Mouse (Mus musculus): Measurements from ENCODE around the gene Myh1.

Myh1 gene

DNA sequence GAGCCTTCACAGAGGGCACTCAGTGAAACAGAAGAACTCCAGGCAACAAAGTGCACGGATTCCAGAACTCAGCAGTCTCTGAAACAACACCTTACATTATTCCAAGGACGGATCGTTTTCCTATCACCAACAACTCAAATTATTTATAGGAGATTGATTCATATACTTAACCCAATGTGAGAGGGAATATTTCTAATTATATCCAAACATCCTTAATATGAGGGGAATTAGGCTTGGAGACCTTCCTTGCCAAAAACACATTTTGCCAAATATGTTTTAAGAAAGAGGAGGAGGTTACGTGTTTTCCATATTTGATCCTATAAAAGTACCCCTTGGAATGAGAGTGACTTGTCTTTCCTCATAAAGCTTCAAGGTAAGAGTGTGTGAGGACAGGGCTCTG is at the start of gene Myh1:
Myh1 (plus strand) TSS at position 301 of the 400 bp plus-strand sequence.
- DNase-seq: no peak

DNA sequence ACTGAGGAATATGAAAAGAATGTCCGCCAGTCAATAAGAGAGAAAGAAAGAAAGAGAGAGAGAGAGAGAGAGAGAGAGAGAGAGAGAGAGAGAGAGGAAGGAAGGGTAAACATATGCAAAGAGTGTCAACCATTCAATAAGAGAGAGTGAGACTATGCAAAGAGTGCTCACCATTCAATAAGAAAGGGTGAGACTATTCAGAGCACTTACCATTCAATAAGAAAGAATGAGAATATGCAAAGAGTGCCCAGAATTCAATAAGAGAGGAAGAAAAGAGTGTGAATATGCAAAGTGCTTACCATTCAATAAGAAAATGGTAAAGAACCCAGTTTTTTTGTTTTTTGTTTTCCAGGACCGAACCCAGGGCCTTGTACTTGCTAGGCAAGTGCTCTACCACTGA is 49.6 kb upstream of the Myh1 start:
- no peak for DNase-seq

DNA sequence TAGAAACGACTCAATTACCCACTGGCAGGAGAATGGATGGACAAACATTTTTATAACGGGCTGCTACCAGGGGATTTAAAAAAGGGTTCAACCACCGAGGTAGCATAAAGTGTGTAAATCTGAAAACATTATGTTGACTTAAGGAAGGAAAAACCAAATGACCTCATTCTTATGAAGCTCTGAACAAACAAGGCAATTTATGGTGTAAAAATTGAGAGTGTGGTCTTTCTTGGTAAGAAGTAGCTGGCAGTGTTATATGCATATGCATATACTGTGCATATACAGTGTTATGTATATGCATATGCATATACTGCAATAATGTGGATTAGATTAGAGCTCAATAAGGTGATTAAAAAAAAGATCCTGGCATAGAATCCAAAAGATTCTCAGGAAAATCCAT is 48.7 kb upstream of the Myh1 start:
- no peak for DNase-seq

DNA sequence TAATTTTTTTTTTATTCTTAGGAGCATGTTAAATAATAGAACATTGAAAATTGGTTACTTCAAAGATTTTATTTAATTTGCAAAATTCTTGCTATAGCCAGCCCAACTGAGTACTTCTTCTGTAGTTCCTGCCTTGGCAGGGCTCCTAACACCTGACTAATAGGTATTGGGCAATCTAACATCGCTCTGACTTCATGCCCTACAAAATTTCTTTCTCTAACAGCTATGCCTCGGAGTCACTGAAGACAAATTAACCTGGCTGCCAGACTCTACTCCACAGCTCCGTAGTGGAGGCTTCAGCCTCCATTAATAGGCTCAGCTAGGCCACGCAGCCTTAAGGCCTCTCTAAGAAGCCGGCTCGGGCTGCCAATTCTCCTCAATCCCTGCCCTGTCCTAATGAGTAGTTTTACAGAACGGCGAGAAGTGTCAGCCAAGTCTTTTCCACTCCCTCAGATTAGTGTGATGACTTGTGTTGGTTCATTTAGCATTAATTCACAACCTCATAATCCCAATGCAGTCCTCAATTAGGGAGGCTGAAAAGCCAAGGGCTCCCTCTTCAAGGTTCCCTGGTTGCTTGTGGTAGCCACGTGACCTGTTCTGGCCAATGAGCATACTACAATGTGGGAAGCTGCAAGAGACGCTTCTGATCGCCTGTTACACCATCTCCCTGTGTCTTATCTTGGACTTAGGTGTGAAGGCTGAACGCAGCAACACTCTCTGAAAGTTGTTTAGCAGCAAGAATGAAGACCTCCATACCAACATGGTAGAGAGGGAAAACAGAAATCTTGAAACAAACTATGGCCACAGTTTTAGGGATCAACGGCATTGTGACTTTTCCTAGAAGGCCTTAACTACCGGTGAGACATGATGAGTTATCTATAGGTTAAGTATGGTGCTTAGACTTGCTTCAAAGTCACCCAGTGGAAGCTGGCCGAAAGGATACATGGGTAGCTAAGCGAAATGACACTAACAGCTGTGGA is 47.9 kb upstream of the Myh1 start:
- DNase-seq: no peak

DNA sequence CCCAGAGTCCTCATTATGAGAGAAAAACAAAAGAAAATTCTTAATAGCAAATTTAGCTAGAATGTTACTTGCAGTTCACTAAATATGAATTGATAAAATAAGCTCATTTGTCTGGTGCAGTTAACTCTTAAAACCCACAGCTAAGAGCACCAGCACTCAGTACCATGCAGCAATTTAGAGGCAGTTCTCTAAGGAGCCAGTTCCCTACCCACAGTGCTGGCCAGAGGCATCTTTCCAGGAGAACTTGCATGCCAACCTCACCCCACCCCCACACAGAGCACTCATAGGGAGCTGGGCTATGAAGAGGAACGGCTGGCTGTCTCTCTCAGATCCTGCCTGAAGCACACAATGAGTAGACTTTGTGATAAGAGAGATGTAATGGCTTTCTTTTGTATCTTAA is 46.7 kb upstream of the Myh1 start:
- DNase-seq: peak; percentile 2

DNA sequence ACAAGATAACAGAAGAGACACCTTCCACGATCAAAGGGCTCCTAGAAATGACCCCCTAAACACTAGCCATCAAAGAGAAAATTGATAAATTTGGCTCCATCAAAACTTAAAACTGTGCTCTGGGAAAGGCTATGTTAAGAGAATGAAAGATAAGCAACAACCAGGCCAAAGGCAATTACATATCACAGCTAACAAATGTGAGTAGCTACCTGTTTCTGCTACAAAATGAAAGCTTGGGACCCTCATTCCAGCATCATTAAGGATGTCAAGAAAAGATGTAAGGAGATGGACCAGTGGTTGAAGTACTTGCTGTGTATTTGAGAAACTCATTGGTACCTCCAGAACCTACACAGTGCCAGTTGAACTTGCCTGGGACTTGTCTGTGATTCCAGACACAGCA is 46.0 kb upstream of the Myh1 start:
- DNase-seq: no peak

DNA sequence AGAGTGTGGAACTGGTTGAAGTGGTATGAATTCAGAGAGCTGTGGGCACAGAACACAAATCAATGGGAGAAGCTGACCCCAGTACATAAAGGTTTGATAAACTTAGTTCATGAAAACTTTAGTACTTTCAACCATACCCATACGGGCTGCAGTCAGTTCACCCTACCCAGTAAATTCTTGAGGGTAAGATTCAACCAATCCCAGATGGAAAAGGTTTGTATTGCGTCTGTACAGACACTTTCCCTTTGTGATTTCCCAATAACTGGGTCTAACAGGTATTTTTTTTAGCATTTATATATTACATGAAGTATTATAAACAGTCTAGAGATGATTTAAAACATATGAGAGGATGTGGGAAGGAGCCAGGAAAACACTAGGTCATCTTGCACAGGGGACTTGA is 44.2 kb upstream of the Myh1 start:
- DNase-seq: no peak

DNA sequence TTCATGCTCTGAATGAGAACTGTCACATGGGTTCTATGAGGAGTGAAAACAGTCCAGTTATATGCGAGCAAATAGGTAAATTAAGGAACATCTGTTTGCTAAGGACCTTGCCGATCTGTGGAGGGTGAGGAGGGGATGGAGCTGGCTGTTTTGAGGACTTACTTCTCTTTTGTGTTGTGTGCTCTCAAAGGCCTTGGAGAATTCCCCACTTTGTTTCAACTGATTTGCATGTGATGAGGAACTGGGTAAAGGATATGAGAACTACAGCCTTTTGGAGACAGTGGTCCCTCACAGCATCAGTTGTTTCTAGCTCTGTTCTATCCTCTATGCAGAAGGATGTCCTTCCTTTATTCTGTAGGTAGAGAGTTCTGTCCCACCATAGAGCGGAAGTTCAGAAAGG is 39.7 kb upstream of the Myh1 start:
- no peak for DNase-seq

DNA sequence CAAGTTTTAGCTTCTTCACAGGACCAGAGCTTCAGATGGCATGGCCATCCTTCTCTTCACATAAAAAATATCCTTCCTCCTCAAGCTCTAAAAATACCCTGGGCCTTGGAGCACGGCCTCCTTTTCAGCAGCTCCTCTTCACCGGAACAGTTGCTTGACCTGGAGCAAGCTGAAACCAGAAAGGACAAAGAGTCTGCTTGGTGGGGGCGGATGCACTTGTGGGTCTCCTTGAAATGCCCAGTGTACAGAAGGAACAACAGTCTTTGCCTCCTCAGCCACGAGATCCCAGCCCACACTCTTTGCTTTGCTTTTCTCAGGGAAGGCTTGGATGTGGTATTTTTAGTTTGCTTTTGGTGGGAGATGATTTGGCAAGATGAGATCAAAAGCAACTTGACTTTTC is 36.2 kb upstream of the Myh1 start:
- DNase-seq: no peak

DNA sequence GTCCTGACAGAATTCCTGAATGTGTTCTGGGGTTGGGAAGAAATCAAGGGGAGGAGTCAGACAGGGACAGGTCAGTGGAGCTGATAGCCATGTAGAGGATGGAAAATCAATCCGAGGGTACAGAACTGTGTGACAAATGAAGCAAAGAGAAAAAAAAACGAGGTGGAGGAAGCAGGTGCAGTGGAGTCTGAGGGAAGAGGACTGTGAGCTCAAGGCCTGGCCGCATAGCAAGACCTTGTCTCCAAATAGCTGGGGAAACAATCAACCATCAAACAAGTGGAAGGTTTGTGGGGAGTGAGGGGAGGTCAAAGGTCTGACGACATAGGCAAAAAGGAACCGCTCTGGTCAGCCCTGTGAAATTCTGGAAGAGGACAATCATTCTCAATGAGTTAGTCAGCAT is 35.0 kb upstream of the Myh1 start:
- DNase-seq: no peak

DNA sequence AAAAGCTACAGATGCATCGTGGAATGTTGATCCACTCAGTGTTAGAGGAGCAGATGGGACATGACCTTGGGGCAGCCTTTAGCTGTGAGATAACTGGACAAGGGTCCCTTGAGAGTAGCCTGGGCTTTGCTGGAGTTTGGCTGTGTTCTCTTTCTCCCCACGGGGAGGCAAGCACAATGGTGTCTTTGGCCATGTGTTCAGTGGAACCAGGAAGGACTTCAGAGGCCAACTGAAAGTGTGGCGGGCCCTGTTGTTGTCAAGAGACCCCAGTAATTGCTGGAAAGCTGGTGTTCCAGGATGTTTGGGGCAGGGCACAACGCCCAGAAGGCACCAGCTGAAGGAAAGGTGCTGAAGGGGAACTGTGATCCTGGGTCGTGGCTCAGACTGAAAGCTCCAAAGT is 30.6 kb upstream of the Myh1 start:
- no peak for DNase-seq

DNA sequence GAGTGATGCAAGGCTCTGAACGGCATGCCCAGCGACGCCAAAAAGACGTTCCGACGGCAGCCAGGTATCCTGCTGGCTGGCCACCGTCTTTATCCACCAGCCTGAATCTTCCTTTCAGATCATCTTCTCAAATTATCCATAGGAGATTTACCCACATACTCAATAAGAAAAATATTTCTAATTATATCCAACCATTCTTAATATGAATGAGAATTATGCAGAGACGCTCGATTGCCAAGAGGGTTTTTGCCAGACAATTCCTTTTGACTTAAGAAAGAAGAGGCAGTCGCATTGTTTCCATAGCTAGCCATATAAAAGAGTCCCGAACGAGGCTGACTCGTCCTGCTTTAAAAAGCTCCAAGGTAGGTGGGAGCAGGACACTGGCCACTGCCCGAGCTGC is 29.1 kb upstream of the Myh1 start, which contains the start of gene Myh2:
Myh2 (plus strand) TSS at position 301 of the 400 bp plus-strand sequence.
- DNase-seq: no peak

DNA sequence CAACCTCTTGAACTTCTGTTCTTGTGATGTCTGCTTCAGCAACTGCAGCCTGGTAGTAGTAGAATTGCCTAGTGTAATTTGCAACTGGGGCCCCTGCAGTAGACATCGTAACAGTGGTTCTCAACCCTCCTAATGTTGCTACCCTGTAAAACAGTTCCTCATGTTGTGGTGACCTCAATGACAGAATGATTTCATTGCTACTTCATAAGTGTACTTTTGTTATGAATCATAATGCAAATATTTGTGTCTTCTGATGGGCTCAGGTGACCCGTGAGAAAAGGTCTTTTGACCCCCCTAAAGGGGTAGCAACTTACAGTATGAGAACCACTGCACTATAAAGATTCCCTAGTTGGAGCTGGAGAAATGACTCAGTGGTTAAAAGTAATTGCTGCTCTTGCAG is 27.4 kb upstream of the Myh1 start:
- DNase-seq: no peak

DNA sequence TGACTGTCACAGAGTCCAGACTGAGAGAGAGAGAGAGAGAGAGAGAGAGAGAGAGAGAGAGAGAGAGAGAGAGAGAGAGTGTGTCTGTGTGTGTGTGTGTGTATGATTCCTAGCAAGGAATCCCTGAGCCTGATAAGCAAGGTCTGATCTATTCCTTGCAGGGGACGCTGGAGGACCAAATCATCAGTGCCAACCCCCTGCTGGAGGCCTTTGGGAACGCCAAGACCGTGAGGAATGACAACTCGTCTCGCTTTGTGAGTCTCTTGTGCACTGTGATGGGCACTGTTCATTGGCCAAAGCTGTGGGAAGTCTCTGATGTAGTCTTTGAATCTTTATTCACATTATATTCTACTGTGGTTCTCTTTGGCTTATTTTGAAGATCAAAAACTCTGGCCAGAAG is 23.5 kb upstream of the Myh1 start:
- DNase-seq: no peak

DNA sequence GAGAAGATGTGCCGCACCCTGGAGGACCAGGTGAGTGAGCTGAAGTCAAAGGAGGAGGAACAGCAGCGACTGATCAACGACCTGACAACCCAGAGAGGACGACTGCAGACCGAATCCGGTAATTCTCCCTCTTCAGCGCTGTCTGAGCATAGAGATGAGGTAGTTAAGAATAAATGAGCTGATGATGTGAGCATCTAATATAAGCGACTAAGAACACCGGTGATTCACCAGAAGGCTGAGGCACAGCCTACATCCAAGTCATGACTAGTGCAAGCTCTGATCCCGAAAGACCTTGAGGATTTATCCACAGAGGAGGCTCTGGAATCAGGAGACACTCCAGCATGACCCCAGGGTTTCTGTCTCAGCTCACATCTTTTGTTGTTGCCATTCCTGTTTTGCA is 9.5 kb upstream of the Myh1 start:
- DNase-seq: no peak

DNA sequence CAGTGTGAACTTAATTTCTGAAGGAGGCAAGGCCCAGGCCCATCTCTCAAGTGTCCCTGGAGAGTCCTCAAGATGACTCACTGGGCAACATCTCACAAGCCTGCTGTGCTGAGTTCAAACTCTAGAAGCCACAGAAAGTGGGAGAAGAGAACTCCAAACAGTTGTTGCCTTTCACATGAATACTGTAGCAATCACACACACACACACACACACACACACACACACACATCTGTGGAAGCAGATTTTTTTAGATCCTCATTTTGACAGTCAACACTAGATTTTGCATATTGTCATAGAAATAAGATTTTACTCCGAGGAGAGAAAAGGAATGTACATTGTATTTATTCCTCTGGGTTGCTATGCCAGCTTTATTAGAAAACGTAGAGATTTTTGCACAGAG is 9.0 kb upstream of the Myh1 start:
- no peak for DNase-seq

DNA sequence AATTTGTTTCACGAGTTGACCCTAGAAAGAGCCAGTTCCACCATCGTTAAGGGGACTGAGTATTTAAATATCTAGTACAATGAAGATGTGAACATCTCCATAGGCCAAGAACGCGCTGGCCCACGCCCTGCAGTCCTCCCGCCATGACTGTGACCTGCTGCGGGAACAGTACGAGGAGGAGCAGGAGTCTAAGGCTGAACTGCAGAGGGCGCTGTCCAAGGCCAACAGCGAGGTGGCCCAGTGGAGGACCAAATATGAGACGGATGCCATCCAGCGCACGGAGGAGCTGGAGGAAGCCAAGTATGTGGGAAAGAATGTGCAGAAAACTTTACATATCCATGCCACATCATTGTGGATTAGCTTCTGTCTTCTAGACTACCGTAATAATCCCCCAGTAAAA is 8.4 kb upstream of the Myh1 start:
- no peak for DNase-seq

DNA sequence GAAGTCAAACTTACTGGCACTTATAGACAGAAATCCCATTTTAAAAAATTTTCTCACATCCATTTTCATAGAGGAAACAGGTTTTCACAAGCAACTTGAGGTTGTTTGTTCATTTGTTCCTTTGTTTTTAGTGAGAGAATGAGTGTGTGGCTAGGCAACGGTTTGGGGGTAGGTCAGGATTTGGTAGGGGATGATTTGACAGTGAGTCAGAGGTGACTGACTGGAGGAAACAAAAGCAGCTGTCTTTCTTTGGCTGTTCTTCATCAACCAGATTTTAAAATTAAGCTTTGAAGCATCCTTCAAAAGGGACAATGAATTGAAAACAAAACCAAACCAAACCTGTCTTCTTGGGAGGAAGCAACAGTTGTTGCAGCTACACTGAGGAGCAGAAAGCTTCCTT is 531 bp upstream of the Myh1 start:
- no peak for DNase-seq

DNA sequence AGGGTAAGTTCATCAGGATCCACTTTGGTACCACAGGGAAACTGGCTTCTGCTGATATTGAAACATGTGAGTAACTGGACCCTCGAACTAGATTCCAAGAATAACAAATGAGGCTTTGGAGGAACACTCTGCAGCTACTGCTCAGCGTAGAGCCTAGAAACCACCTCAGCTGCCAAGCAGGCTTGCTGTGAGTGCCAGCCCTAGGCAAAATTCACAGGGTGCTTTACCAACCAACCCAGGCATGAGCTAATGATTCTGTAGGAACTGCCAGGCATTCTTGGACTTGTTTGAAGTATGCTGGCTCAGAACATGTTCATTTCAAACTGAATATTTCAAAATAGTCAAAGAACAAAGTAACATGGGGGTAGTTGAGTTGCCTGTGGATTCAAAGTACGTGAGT is 4.9 kb downstream of the Myh1 start:
- DNase-seq: no peak

DNA sequence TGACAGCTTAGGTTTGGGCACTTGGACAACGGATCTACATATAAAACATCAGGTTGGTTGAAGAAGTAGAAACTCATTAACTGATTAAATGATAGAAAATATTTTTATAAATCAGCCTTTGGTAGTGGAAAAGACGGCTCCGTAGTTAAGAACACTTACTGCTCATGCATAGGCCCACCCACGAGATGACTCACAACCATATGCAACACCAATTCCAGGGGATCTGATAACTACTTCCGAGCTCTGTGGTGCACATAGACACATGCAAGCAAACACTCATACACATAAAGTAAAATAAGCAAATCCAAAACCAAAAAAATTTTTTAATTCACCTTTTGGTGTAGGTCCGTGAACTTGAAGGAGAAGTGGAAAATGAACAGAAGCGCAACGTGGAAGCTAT is 22.0 kb downstream of the Myh1 start:
- DNase-seq: no peak

DNA sequence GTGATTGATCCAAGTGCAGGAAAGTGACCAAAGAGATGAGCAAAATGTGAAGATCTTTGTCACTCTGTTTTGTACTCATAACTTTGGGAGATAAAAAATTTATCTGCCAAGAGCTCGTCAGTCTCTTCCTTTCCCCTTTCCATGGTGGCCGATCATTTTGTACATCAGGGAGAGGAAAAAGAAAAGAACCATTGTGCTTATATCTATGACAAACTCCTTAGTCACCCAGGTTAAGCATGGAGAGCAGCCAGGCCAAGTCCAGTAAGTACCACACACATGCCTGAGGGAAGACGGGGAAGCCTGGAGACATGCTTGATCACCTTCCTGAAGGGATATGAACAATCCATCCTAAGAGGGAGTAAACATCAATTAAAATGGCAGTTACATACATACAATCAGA is 24.6 kb downstream of the Myh1 start:
- DNase-seq: no peak

DNA sequence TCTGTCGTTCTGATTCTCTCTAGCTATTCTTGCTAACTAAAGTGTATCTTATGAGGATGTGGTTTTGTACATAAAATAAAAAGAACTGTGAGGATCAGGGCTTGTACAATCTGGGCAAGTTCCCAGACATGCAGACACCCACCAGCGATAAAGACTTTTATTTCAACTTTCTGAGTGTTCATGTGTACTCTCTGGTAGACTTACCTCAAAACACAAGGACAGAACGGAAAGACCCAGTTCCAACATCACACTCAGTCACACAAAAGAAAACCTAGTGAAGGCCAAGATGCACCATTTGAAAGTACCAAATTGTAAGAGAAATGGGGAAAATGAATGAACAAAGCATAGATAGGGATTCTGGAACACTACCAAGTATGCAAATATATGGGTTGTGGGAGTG is 28.9 kb downstream of the Myh1 start:
- DNase-seq: no peak

DNA sequence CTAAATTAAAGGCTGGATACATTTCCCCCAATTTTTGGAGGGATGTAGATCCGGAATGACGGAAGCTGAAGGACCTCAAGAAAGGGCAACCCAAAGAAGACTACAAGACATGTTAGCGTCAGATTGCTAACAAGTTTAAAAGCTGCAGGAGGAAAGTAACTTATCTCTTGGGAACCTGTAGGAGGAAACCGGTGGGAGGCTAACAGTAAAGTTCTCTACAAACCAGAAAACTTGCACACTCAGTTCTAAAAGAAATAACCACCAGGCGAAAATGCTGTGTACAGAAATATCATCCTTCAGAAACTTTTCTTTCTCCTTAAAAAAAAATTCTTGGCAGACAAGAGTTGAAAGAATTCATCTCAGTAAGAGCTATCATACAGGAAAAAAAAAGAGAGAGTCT is 29.3 kb downstream of the Myh1 start:
- no peak for DNase-seq

DNA sequence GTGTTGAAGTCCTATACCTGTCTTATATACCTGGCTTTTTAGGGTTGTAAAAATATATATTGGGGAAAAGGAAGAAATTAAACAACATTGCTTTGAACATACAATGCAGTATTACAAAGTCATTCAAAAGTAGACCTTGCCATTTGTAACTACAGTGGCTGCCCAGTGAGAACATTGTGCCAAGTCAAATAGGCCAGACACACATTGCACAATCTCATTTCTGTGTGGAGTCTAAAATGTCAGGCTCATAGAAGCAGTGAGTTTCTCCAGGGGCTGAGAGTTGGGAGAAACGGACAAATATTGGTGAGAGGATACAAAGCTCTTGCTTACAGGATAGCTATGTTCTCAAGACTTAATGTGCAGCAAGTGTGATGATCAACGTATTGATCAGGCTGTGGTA is 30.1 kb downstream of the Myh1 start:
- DNase-seq: no peak

Measured in kidney, adult 9 months (tissue).